ENCODE assay signal across 8 mouse cellular contexts in the genomic region with DNA sequence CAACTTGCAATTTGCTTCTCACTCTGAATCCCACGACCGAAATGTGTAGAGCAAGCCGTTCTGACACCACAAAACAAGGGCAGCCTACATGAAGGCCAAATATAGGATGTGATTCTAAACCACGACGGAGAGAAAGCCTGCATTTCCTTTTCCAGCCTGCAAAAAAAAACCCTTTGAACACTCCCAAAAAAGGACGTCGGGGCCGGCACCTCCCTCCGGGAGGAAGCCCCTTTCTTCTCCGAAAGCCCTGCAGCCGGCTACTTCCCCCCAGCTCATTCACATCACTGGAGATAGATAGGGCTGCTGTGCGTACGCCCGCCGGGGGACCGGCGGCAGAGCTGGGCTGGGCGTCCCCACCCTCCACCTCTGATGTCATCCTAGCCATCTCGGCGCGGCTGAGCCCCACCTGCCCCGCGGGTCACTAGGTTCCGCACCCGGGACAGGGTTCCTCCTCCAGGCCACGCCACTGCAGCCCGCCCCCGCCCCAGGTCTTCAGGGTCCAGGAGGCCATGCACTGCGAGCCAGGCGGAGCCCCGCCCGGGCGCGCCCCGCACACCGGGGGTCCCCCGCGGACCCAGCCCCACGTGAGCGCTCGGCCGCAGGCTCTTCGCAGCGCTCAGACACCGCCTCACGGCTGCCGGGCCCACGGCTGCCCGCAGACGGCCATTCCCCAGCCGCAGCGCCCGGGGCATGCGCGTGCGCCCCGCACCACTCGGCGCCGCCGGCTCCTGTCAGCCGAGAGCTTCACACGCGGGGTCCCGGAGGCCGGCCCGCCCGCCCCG. TPM values are rescaled to one million over a fixed set of nuclear protein-coding genes. Genes with fewer than 3 reads are reported as not detected.
A peak's percentile ranks its signal among the peaks of the same experiment; 100 is the strongest.
DNase-seq lines count a peak whose midpoint lies in the region; ATAC-seq and TF ChIP-seq lines count a peak whose summit lies in the region.

No protein-coding gene starts in this region.

- TF ChIP-seq CTCF in C2C12 (IDR thresholded peaks at IDR 0.05; ENCODE audit: control insufficient read depth, insufficient read depth, insufficient read length): no peak

- no peaks in the 10 kb centered on the region for H3K27me3 ChIP-seq in C2C12 (ENCODE audit: control insufficient read depth, insufficient read depth, insufficient read length)
- H3K27me3 ChIP-seq in embryonic facial prominence, embryonic 13.5 days: no peaks in the 10 kb centered on the region
- no peaks in the 10 kb centered on the region for H3K27me3 ChIP-seq in heart, embryonic 10.5 days (ENCODE audit: insufficient read depth, poor library complexity, severe bottlenecking)
- no peaks in the 10 kb centered on the region for H3K27me3 ChIP-seq in liver, embryonic 15.5 days

- H3K9me3 ChIP-seq in embryonic facial prominence, embryonic 13.5 days: no peaks in the 10 kb centered on the region
- no peaks in the 10 kb centered on the region for H3K9me3 ChIP-seq in heart, embryonic 10.5 days
- no peaks in the 10 kb centered on the region for H3K9me3 ChIP-seq in liver, embryonic 15.5 days (replicated peaks)

- peak overlapping the region; percentile 91 for H3K9ac ChIP-seq in embryonic facial prominence, embryonic 13.5 days
- H3K9ac ChIP-seq in liver, embryonic 15.5 days: peak overlapping the region; percentile 96

- no peaks in the 10 kb centered on the region for H3K36me3 ChIP-seq in C2C12 (ENCODE audit: control insufficient read depth, insufficient read depth)
- no peaks in the 10 kb centered on the region for H3K36me3 ChIP-seq in embryonic facial prominence, embryonic 13.5 days
- no peaks in the 10 kb centered on the region for H3K36me3 ChIP-seq in heart, embryonic 10.5 days
- no peaks in the 10 kb centered on the region for H3K36me3 ChIP-seq in liver, embryonic 15.5 days (replicated peaks)

- H3ac ChIP-seq in C2C12 (ENCODE audit: control insufficient read depth, insufficient read length, low read depth): peak overlapping the region; percentile 96

- peaks cover 35% of the 10 kb centered on the region for H3K4me1 ChIP-seq in embryonic facial prominence, embryonic 13.5 days
- peaks cover 62% of the 10 kb centered on the region for H3K4me1 ChIP-seq in heart, embryonic 10.5 days
- peaks cover 75% of the 10 kb centered on the region for H3K4me1 ChIP-seq in liver, embryonic 15.5 days (replicated peaks)

- peaks cover 50% of the 10 kb centered on the region for H3K79me3 ChIP-seq in C2C12 (ENCODE audit: low read depth)

- H3K27ac ChIP-seq in embryonic facial prominence, embryonic 13.5 days: peak overlapping the region; percentile 93
- peak overlapping the region; percentile 100 for H3K27ac ChIP-seq in heart, embryonic 10.5 days
- H3K27ac ChIP-seq in liver, embryonic 15.5 days (replicated peaks): peak overlapping the region; percentile 93

- H3K4me3 ChIP-seq in C2C12 (ENCODE audit: insufficient read depth, poor library complexity, severe bottlenecking): peak overlapping the region; percentile 78
- H3K4me3 ChIP-seq in embryonic facial prominence, embryonic 13.5 days: peak overlapping the region; percentile 98
- H3K4me3 ChIP-seq in heart, embryonic 10.5 days: peak overlapping the region; percentile 78
- H3K4me3 ChIP-seq in liver, embryonic 15.5 days (replicated peaks): peak overlapping the region; percentile 90

- peak overlapping the region; percentile 70 for H3K4me2 ChIP-seq in embryonic facial prominence, embryonic 13.5 days
- H3K4me2 ChIP-seq in liver, embryonic 15.5 days: peak overlapping the region; percentile 100

- WGBS in embryonic facial prominence, embryonic 13.5 days: under 1% methylated on average over 66 of the region's 69 CpGs
- WGBS in heart, embryonic 10.5 days: under 1% methylated on average over 69 of the region's 69 CpGs
- under 1% methylated on average over 69 of the region's 69 CpGs for WGBS in liver, embryonic 15.5 days (ENCODE audit: insufficient replicate concordance)

- peak; percentile 16 for ATAC-seq in embryonic facial prominence, embryonic 13.5 days (ENCODE audit: insufficient number of reproducible peaks, insufficient read depth, low FRiP score, low TSS enrichment, low read depth)
- peak; percentile 77 for ATAC-seq in liver, embryonic 15.5 days (ENCODE audit: insufficient read depth)

- peak; percentile 73 for DNase-seq in adrenal gland, postnatal 14 days
- peak; percentile 90 for DNase-seq in heart, embryonic 10.5 days (ENCODE audit: low spot score)
- DNase-seq in kidney, adult 9 months: peak; percentile 58
- peak; percentile 68 to 79 for DNase-seq in natural killer cell, adult 2 months (ENCODE audit: low spot score in 2 of 2)
- peak; percentile 53 for DNase-seq in testis, postnatal 14 days (ENCODE audit: low spot score)

- peaks cover 54% of the 10 kb centered on the region for H3K79me2 ChIP-seq in C2C12 (ENCODE audit: control insufficient read depth, insufficient read depth)

TF ChIP-seq in C2C12, 6 proteins besides CTCF, POLR2A, EP300 and RAD21:
- TF ChIP-seq MYOD1 (IDR thresholded peaks at IDR 0.05; ENCODE audit: control insufficient read depth, insufficient read length, low read depth): no peak
- TF ChIP-seq FOSL1 (IDR thresholded peaks at IDR 0.05; ENCODE audit: insufficient read depth, low read length, poor library complexity, severe bottlenecking): no peak
- no peak for TF ChIP-seq MYOG (IDR thresholded peaks at IDR 0.05; ENCODE audit: control insufficient read depth, extremely low read depth, insufficient read length)
- TF ChIP-seq USF1 (IDR thresholded peaks at IDR 0.05; ENCODE audit: low read depth): no peak
- TF ChIP-seq MAX (IDR thresholded peaks at IDR 0.05): no peak
- no peak for TF ChIP-seq CEBPB (IDR thresholded peaks at IDR 0.05; ENCODE audit: low read depth)

RNA-seq across cellular contexts. Expression of gene Coro1c, which starts 0.6 kb away (rescaled TPM):
- 156 TPM for polyA plus RNA-seq in C2C12 (2012; fragmentation: generic; extraction: Trizol)
- 52.9 and 58.0 TPM in 2 replicates for total RNA-seq in adrenal gland, postnatal 14 days (2021)
- polyA plus RNA-seq in embryonic facial prominence, embryonic 13.5 days (2015; fragmentation: Nextera tagmentation; extraction: Ambion mirVana): 88.6 and 88.9 TPM in 2 replicates
- 163 and 178 TPM in 2 replicates for polyA plus RNA-seq in heart, embryonic 10.5 days (2016; fragmentation: Nextera tagmentation; extraction: Ambion mirVana)
- polyA plus RNA-seq in liver, embryonic 15.5 days (2015; fragmentation: Nextera tagmentation; extraction: Ambion mirVana): 38.6 and 43.4 TPM in 2 replicates

Comparison
In these comparisons a context has a peak if more than half of its experiments do, and no peak if none do; other contexts are left out.
1. Peak in every context shown above with its lines: DNase-seq, ATAC-seq, H3K4me3 ChIP-seq and H3K27ac ChIP-seq.